Mouse (Mus musculus): ENCODE measurements around the gene Pycr2. TPM values are rescaled to one million over a fixed set of nuclear protein-coding genes. Genes with fewer than 3 reads are reported as not detected.
"Not testable (repeated sequence)": the region's sequence is repeated elsewhere in the genome, so short reads cannot be mapped to it uniquely, and the experiment has no call there.

The Pycr2 gene
- polyA plus RNA-seq, 1 experiment = 8.6 TPM

DNA sequence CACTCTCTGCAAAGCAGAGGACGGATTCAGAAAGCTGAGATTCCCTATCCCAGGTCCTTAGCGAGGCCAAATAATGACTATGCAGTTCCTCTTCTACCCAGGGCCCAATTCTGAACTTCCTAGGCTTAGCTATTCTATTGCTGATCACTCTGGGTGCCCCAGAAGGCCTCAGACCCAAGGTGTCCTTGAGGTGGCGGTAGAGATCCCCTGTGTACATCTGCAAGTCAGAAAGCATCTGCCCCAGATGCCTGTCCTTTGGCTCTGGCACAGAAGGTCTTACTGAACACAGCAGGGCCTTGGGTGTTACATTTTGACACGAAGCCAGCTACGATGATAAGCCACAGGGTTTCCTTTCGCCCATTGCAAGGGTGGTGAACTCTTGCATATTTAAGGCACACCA lies 14.3 kb upstream of the Pycr2 start:
- Histone ChIP-seq H3K27me3 (ENCODE audit: control insufficient read depth, insufficient read depth, low read length) (no peaks in the 10 kb centered on the region), H3K27ac (ENCODE audit: control insufficient read depth, insufficient read depth, low read depth, low read length) (no peak overlapping the region), H3K4me1 (ENCODE audit: control insufficient read depth, insufficient read depth, low read length) (peaks cover 15% of the 10 kb centered on the region), H3K36me3 (ENCODE audit: control insufficient read depth, insufficient read depth, low read length) (no peaks in the 10 kb centered on the region), H3K4me3 (ENCODE audit: control insufficient read depth, low read depth, low read length) (no peak overlapping the region)
- 0 out of 2 replicates have a peak, but pooled peaks have one; percentile 7 for TF ChIP-seq CTCF (IDR thresholded peaks at IDR 0.05; ENCODE audit: control insufficient read depth, insufficient read depth, insufficient replicate concordance, low read depth, low read length)
- no peak for TF ChIP-seq POLR2A (IDR thresholded peaks at IDR 0.05; ENCODE audit: control insufficient read depth, low read depth, low read length)

DNA sequence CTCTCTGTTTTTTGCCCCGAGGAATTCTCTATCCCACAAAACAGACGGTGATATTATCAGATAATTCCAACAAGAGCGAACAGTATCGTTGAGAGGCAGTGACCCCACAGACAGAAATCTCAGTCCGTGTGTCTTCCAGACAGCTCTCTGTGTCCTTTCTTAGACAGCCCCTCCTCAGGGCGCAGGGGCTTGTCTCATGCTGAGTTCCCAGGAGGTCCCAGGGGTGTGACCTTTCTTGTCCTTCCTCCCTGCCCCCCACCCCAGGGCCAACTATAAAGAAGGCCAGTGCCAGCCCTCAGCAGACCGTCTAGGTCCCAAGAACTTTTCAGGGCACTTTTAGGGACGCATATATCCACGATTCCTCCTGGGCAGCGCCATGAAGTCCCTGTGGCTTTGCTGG lies 11.3 kb upstream of the Pycr2 start, which contains the start of gene Lefty2:
TSS of gene Lefty2 (plus strand) at position 301 of the 400 bp plus-strand sequence.
- H3K36me3 ChIP-seq (ENCODE audit: control insufficient read depth, insufficient read depth, low read length) = no peaks in the 10 kb centered on the region
- TF ChIP-seq CTCF (IDR thresholded peaks at IDR 0.05; ENCODE audit: control insufficient read depth, insufficient read depth, insufficient replicate concordance, low read depth, low read length) (no peak), POLR2A (IDR thresholded peaks at IDR 0.05; ENCODE audit: control insufficient read depth, low read depth, low read length) (no peak)
- H3K27me3 ChIP-seq (ENCODE audit: control insufficient read depth, insufficient read depth, low read length) = no peaks in the 10 kb centered on the region
- H3K4me3 ChIP-seq (ENCODE audit: control insufficient read depth, low read depth, low read length) = no peak within 1 kb of the TSS
- H3K27ac ChIP-seq (ENCODE audit: control insufficient read depth, insufficient read depth, low read depth, low read length) = no peak within 1 kb of the TSS
- H3K4me1 ChIP-seq (ENCODE audit: control insufficient read depth, insufficient read depth, low read length) = peaks cover 15% of the 10 kb centered on the region

DNA sequence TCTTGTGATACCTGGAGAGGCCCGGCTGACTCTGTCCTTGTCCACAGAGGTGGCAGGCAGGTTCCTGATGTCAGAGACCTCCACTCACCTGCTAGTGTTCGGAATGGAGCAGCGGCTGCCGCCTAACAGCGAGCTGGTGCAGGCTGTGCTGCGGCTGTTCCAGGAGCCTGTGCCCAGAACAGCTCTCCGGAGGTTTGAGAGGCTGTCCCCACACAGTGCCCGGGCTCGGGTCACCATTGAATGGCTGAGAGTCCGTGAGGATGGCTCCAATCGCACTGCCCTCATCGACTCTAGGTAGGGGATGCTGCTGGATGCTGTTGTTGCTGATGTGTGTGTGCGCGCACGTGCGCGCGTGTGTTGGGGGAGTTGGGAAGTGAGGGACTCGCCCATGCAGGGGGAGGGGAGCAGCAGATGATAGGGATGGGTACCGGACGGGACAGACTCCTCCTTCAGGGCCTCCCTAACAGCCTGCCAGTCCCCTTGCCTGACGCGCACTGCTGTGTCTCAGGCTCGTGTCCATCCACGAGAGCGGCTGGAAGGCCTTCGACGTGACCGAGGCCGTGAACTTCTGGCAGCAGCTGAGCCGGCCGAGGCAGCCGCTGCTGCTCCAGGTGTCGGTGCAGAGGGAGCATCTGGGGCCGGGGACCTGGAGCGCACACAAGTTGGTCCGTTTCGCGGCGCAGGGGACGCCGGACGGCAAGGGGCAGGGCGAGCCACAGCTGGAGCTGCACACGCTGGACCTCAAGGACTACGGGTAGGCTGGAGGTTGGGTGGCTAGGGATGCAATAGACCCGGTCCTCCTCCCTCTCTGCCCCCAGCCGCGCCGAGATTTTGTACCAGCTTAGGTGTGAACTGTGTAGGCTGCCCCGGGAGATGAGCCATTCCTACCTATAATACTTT lies 9.8 kb upstream of the Pycr2 start:
- not testable (repeated sequence) for H3K27ac ChIP-seq (ENCODE audit: control insufficient read depth, insufficient read depth, low read depth, low read length); H3K36me3 ChIP-seq (ENCODE audit: control insufficient read depth, insufficient read depth, low read length); H3K27me3 ChIP-seq (ENCODE audit: control insufficient read depth, insufficient read depth, low read length); H3K4me1 ChIP-seq (ENCODE audit: control insufficient read depth, insufficient read depth, low read length)
- peak overlapping the region; percentile 1 for H3K4me3 ChIP-seq (ENCODE audit: control insufficient read depth, low read depth, low read length)

DNA sequence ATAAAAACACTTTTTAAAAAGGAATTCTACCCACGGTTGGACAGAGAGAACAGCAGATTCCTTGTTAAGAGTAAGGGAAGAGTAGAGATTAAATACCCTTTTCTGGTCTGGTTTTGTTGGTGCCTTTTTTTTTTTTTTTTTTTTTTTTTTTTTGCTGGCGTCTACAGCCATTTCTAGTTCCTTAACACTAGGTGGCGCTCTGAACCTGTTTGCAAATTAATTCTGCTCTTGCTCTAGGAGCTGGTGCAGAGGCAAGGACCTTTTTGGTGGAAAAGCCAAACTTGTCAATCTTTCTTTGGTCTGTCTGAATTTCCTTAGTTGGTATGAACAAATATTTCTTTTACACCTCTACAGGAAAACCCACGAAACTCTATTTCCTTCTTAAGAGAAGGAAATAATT lies 3.0 kb upstream of the Pycr2 start:
- Histone ChIP-seq H3K27me3 (ENCODE audit: control insufficient read depth, insufficient read depth, low read length) (no peaks in the 10 kb centered on the region), H3K27ac (ENCODE audit: control insufficient read depth, insufficient read depth, low read depth, low read length) (no peak overlapping the region), H3K4me3 (ENCODE audit: control insufficient read depth, low read depth, low read length) (no peak overlapping the region), H3K4me1 (ENCODE audit: control insufficient read depth, insufficient read depth, low read length) (peaks cover 14% of the 10 kb centered on the region), H3K36me3 (ENCODE audit: control insufficient read depth, insufficient read depth, low read length) (no peaks in the 10 kb centered on the region)
- no peak for TF ChIP-seq CTCF (IDR thresholded peaks at IDR 0.05; ENCODE audit: control insufficient read depth, insufficient read depth, insufficient replicate concordance, low read depth, low read length)
- no peak for TF ChIP-seq POLR2A (IDR thresholded peaks at IDR 0.05; ENCODE audit: control insufficient read depth, low read depth, low read length)

DNA sequence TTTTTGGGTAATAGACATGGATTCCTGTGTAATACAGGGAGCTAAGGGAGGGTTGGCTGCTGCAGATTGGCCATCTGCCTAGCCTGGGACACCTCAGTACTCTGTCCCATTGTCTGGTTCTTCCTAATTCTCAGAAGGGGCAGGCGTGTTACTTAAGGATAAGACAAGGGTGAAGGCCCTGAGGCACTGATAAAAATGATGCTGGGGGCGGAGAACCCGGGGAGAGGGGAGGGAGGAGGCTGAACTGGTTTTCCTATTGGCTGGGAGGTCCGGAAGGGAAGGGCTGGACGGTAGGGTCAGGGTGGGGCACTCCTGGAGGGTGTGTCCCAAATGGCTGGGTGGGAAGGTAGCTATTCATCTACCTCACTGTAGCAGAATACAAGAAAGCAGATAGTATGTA lies 1.2 kb upstream of the Pycr2 start:
- Histone ChIP-seq H3K27ac (ENCODE audit: control insufficient read depth, insufficient read depth, low read depth, low read length) (no peak overlapping the region), H3K36me3 (ENCODE audit: control insufficient read depth, insufficient read depth, low read length) (no peaks in the 10 kb centered on the region), H3K4me3 (ENCODE audit: control insufficient read depth, low read depth, low read length) (no peak overlapping the region), H3K4me1 (ENCODE audit: control insufficient read depth, insufficient read depth, low read length) (peaks cover 14% of the 10 kb centered on the region), H3K27me3 (ENCODE audit: control insufficient read depth, insufficient read depth, low read length) (no peaks in the 10 kb centered on the region)
- TF ChIP-seq CTCF (IDR thresholded peaks at IDR 0.05; ENCODE audit: control insufficient read depth, insufficient read depth, insufficient replicate concordance, low read depth, low read length) (no peak), POLR2A (IDR thresholded peaks at IDR 0.05; ENCODE audit: control insufficient read depth, low read depth, low read length) (no peak)

DNA sequence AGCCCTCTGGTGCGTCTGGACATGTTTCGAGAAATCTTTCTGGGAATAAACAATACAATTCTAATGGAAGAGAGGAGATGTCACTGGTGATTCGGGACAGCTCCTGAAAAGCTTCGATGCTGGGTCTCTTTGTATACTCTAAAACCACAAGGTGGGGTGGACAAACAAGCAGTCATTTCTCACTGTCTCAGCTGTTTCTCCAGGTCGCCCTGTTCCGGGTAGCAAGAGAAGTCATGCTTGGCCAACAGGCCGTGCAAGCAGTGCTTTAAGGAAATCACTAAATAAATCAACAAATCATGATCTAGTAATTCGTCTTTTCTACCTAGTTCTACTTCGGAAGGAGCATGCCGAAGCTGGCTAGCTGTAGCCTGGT lies 441 bp upstream of the Pycr2 start:
- H3K36me3 ChIP-seq (ENCODE audit: control insufficient read depth, insufficient read depth, low read length) = no peaks in the 10 kb centered on the region
- H3K4me1 ChIP-seq (ENCODE audit: control insufficient read depth, insufficient read depth, low read length) = peaks cover 14% of the 10 kb centered on the region
- TF ChIP-seq CTCF (IDR thresholded peaks at IDR 0.05; ENCODE audit: control insufficient read depth, insufficient read depth, insufficient replicate concordance, low read depth, low read length) = no peak
- TF ChIP-seq POLR2A (IDR thresholded peaks at IDR 0.05; ENCODE audit: control insufficient read depth, low read depth, low read length) = no peak
- H3K27me3 ChIP-seq (ENCODE audit: control insufficient read depth, insufficient read depth, low read length) = no peaks in the 10 kb centered on the region
- H3K27ac ChIP-seq (ENCODE audit: control insufficient read depth, insufficient read depth, low read depth, low read length) = peak overlapping the region; percentile 79
- peak overlapping the region; percentile 89 for H3K4me3 ChIP-seq (ENCODE audit: control insufficient read depth, low read depth, low read length)

DNA sequence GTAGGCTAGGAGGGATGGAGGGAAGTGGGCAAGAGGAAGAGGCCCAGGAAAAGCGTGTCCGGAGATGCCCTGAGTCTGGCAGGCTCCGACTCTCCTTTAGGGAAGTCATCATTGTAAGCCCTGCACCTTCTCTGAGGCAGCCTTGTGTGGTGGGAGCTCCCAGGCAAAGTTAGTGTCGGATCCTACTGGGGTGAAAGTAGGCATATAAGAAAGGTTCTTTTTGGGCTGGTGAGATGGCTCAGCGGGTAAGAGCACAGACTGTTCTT lies 655 bp downstream of the Pycr2 start:
- TF ChIP-seq POLR2A (IDR thresholded peaks at IDR 0.05; ENCODE audit: control insufficient read depth, low read depth, low read length) (no peak), CTCF (IDR thresholded peaks at IDR 0.05; ENCODE audit: control insufficient read depth, insufficient read depth, insufficient replicate concordance, low read depth, low read length) (no peak)
- H3K27ac ChIP-seq (ENCODE audit: control insufficient read depth, insufficient read depth, low read depth, low read length) = peak overlapping the region; percentile 59; the same call in 1 of the 2 replicates
- peak overlapping the region; percentile 89 for H3K4me3 ChIP-seq (ENCODE audit: control insufficient read depth, low read depth, low read length)
- no peaks in the 10 kb centered on the region for H3K27me3 ChIP-seq (ENCODE audit: control insufficient read depth, insufficient read depth, low read length)
- H3K36me3 ChIP-seq (ENCODE audit: control insufficient read depth, insufficient read depth, low read length) = no peaks in the 10 kb centered on the region
- peaks cover 14% of the 10 kb centered on the region for H3K4me1 ChIP-seq (ENCODE audit: control insufficient read depth, insufficient read depth, low read length)

All from testis, adult 2 months (tissue).